Mouse (Mus musculus): ENCODE results near the gene Lmf2. TPM values are rescaled to one million over a fixed set of nuclear protein-coding genes. Genes with fewer than 3 reads are reported as not detected.

The Lmf2 gene
- polyA plus RNA-seq, 1 experiment from 2014 or later: 24.0 TPM

- Histone ChIP-seq H3K4me3 (ENCODE audit: low read depth, low read length) (no peak overlapping the region), H3K4me2 (ENCODE audit: low read depth, low read length) (no peak overlapping the region; the same call in 1 of the 2 replicates), H3K9ac (replicated peaks) (no peak overlapping the region), H3K36me3 (replicated peaks; ENCODE audit: insufficient read depth, low read length) (peaks cover 42% of the 10 kb centered on the region), H3K9me3 (ENCODE audit: low read length) (no peaks in the 10 kb centered on the region), H3K27ac (ENCODE audit: low read depth) (no peak overlapping the region), H3K4me1 (ENCODE audit: insufficient read depth) (peaks cover 21% of the 10 kb centered on the region), H3K27me3 (ENCODE audit: insufficient read depth, low read length) (no peaks in the 10 kb centered on the region)
- TF ChIP-seq CTCF (IDR thresholded peaks at IDR 0.05; ENCODE audit: low read depth) (no peak), EP300 (IDR thresholded peaks at IDR 0.05; ENCODE audit: low read depth) (no peak)
- no peak for DNase-seq
- 67% methylated on average over 3 of the region's 3 CpGs for WGBS (ENCODE audit: insufficient replicate concordance)
- ATAC-seq: no peak
Measured at GRCm38 (mm10) chr15:89358784-89359183, 3.3 kb upstream of the Lmf2 start.

DNA sequence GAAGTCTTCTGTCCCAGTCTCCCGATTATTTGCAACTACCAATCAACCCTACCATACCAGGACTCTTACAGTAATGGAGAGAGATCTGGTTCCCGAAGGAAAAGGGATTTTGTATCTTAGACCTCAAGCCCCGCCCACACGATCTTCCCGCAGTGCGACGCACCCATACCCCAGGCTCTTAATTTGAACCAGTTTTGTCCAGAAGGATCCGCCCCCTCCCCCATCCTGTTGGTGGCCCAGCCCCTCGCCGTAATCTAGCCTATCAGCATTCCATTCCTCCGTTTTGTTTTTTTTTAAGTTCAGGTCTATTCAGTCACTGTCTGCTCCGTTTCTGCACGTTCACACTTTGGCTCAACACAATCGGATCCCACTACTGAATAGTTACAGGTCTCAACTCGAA lies 913 bp upstream of the Lmf2 start:
- H3K4me2 ChIP-seq (ENCODE audit: low read depth, low read length): peak overlapping the region; percentile 83
- DNase-seq (peak; percentile 90), ATAC-seq (peak; percentile 57)
- TF ChIP-seq EP300 (IDR thresholded peaks at IDR 0.05; ENCODE audit: low read depth) (no peak), CTCF (IDR thresholded peaks at IDR 0.05; ENCODE audit: low read depth) (no peak)
- H3K4me1 ChIP-seq (ENCODE audit: insufficient read depth): peaks cover 21% of the 10 kb centered on the region
- peak overlapping the region; percentile 81 for H3K9ac ChIP-seq (replicated peaks)
- WGBS (ENCODE audit: insufficient replicate concordance): under 1% methylated on average over 15 of the region's 15 CpGs
- no peaks in the 10 kb centered on the region for H3K27me3 ChIP-seq (ENCODE audit: insufficient read depth, low read length)
- peak overlapping the region; percentile 91 for H3K4me3 ChIP-seq (ENCODE audit: low read depth, low read length)
- H3K9me3 ChIP-seq (ENCODE audit: low read length): no peaks in the 10 kb centered on the region
- peak overlapping the region; percentile 84 for H3K27ac ChIP-seq (ENCODE audit: low read depth)
- H3K36me3 ChIP-seq (replicated peaks; ENCODE audit: insufficient read depth, low read length): peaks cover 42% of the 10 kb centered on the region

DNA sequence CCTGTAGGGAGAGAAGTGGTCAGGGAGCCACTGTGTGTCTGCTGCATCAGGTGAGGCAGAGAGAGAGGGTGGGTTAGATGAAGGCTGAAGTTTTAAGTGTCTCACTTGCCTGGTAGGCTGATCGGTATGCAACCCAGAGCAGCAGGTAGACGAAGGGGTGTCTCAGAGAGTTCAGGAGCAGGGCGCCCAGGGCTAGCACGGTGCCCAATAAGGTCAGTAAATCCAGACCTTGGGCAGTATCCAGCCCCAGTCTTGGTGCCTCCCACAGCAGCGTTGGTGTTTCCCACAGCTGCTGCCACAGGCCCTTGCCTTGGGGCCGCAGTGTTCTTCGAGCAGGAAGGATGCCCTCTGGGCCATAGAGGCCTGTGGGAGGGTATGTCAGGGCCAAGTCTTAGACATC lies 1.0 kb downstream of the Lmf2 start:
- Histone ChIP-seq H3K36me3 (replicated peaks; ENCODE audit: insufficient read depth, low read length) (peaks cover 36% of the 10 kb centered on the region), H3K9me3 (ENCODE audit: low read length) (no peaks in the 10 kb centered on the region), H3K4me2 (ENCODE audit: low read depth, low read length) (peak overlapping the region; percentile 83), H3K9ac (replicated peaks) (peak overlapping the region; percentile 81), H3K4me1 (ENCODE audit: insufficient read depth) (peaks cover 21% of the 10 kb centered on the region), H3K27me3 (ENCODE audit: insufficient read depth, low read length) (no peaks in the 10 kb centered on the region), H3K27ac (ENCODE audit: low read depth) (no peak overlapping the region), H3K4me3 (ENCODE audit: low read depth, low read length) (peak overlapping the region; percentile 91)
- WGBS (ENCODE audit: insufficient replicate concordance): 76% methylated on average over 7 of the region's 7 CpGs
- ATAC-seq (no peak), DNase-seq (peak; percentile 21)
- TF ChIP-seq EP300 (IDR thresholded peaks at IDR 0.05; ENCODE audit: low read depth) (no peak), CTCF (IDR thresholded peaks at IDR 0.05; ENCODE audit: low read depth) (no peak)

GRCm38 (mm10) chr15:89353837-89354236 lies 1.6 kb downstream of the Lmf2 start:
- Histone ChIP-seq H3K36me3 (replicated peaks; ENCODE audit: insufficient read depth, low read length) (peaks cover 36% of the 10 kb centered on the region), H3K27ac (ENCODE audit: low read depth) (no peak overlapping the region), H3K9me3 (ENCODE audit: low read length) (no peaks in the 10 kb centered on the region), H3K4me3 (ENCODE audit: low read depth, low read length) (no peak overlapping the region), H3K4me2 (ENCODE audit: low read depth, low read length) (peak overlapping the region; percentile 83; the same call in 1 of the 2 replicates), H3K9ac (replicated peaks) (no peak overlapping the region), H3K27me3 (ENCODE audit: insufficient read depth, low read length) (no peaks in the 10 kb centered on the region), H3K4me1 (ENCODE audit: insufficient read depth) (peaks cover 21% of the 10 kb centered on the region)
- TF ChIP-seq EP300 (IDR thresholded peaks at IDR 0.05; ENCODE audit: low read depth) (no peak), CTCF (IDR thresholded peaks at IDR 0.05; ENCODE audit: low read depth) (no peak)
- WGBS (ENCODE audit: insufficient replicate concordance): 92% methylated on average over 16 of the region's 16 CpGs
- DNase-seq (no peak), ATAC-seq (no peak)

GRCm38 (mm10) chr15:89352795-89353194 lies 2.7 kb downstream of the Lmf2 start:
- DNase-seq (no peak), ATAC-seq (no peak)
- TF ChIP-seq EP300 (IDR thresholded peaks at IDR 0.05; ENCODE audit: low read depth): no peak
- no peak for TF ChIP-seq CTCF (IDR thresholded peaks at IDR 0.05; ENCODE audit: low read depth)
- H3K36me3 ChIP-seq (replicated peaks; ENCODE audit: insufficient read depth, low read length): peaks cover 36% of the 10 kb centered on the region
- no peak overlapping the region for H3K27ac ChIP-seq (ENCODE audit: low read depth)
- peaks cover 21% of the 10 kb centered on the region for H3K4me1 ChIP-seq (ENCODE audit: insufficient read depth)
- no peak overlapping the region for H3K4me2 ChIP-seq (ENCODE audit: low read depth, low read length)
- H3K9ac ChIP-seq (replicated peaks): no peak overlapping the region
- WGBS (ENCODE audit: insufficient replicate concordance): 95% methylated on average over 12 of the region's 12 CpGs
- no peaks in the 10 kb centered on the region for H3K27me3 ChIP-seq (ENCODE audit: insufficient read depth, low read length)
- H3K4me3 ChIP-seq (ENCODE audit: low read depth, low read length): no peak overlapping the region
- H3K9me3 ChIP-seq (ENCODE audit: low read length): no peaks in the 10 kb centered on the region

DNA sequence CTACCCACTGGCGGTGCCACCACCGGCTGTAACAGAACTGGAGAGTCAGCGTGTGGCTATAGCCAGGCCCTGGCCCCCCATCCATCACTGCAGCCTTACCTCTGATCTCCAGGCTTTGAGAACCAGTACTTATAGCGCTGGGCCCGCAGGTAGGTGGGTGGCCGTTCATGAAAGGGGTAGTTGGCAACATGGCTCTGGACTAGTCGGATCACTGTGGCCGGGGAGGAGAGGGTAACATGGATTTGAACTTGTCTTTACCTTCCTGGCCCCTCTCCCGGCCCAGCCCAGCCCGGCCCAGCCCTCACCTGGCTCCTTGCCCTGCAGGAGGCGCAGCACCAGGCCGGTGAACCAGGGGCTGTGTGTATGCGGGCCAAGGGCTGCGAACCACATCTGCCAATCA lies 3.4 kb downstream of the Lmf2 start:
- Histone ChIP-seq H3K9ac (replicated peaks) (no peak overlapping the region), H3K9me3 (ENCODE audit: low read length) (no peaks in the 10 kb centered on the region), H3K27me3 (ENCODE audit: insufficient read depth, low read length) (no peaks in the 10 kb centered on the region), H3K4me3 (ENCODE audit: low read depth, low read length) (no peak overlapping the region), H3K27ac (ENCODE audit: low read depth) (no peak overlapping the region), H3K4me1 (ENCODE audit: insufficient read depth) (peaks cover 15% of the 10 kb centered on the region), H3K36me3 (replicated peaks; ENCODE audit: insufficient read depth, low read length) (peaks cover 31% of the 10 kb centered on the region), H3K4me2 (ENCODE audit: low read depth, low read length) (no peak overlapping the region)
- no peak for ATAC-seq
- no peak for TF ChIP-seq EP300 (IDR thresholded peaks at IDR 0.05; ENCODE audit: low read depth)
- TF ChIP-seq CTCF (IDR thresholded peaks at IDR 0.05; ENCODE audit: low read depth): no peak
- 92% methylated on average over 14 of the region's 14 CpGs for WGBS (ENCODE audit: insufficient replicate concordance)
- no peak for DNase-seq

GRCm38 (mm10) chr15:89351302-89351701 lies 4.2 kb downstream of the Lmf2 start:
- H3K4me3 ChIP-seq (ENCODE audit: low read depth, low read length): no peak overlapping the region
- peaks cover 10% of the 10 kb centered on the region for H3K4me1 ChIP-seq (ENCODE audit: insufficient read depth)
- TF ChIP-seq EP300 (IDR thresholded peaks at IDR 0.05; ENCODE audit: low read depth) (no peak), CTCF (IDR thresholded peaks at IDR 0.05; ENCODE audit: low read depth) (no peak)
- no peak overlapping the region for H3K9ac ChIP-seq (replicated peaks)
- 91% methylated on average over 15 of the region's 15 CpGs for WGBS (ENCODE audit: insufficient replicate concordance)
- peak; percentile 13 for DNase-seq
- no peak overlapping the region for H3K27ac ChIP-seq (ENCODE audit: low read depth)
- H3K9me3 ChIP-seq (ENCODE audit: low read length): no peaks in the 10 kb centered on the region
- no peaks in the 10 kb centered on the region for H3K27me3 ChIP-seq (ENCODE audit: insufficient read depth, low read length)
- peaks cover 31% of the 10 kb centered on the region for H3K36me3 ChIP-seq (replicated peaks; ENCODE audit: insufficient read depth, low read length)
- H3K4me2 ChIP-seq (ENCODE audit: low read depth, low read length): no peak overlapping the region
- no peak for ATAC-seq

Measured in liver, postnatal 0 days (tissue).